Mouse (Mus musculus) cerebellum, adult 2 months (tissue): ENCODE results near the gene Spata5.

Experiments
- CTCF ChIP-seq: fragments of 200-500 bp; IDR thresholded peaks from 2 replicates; pipeline ENCODE4 v1.5.1; 2011; ENCODE audit warnings: low read depth, mild to moderate bottlenecking, control low read depth, low read length, moderate library complexity, borderline replicate concordance; ENCODE audit not compliant: insufficient read depth
- POLR2A ChIP-seq: fragments of 200-500 bp; IDR thresholded peaks from 2 replicates; pipeline ENCODE4 v1.6.1; 2011; ENCODE audit warnings: low read length, control low read depth, borderline replicate concordance; ENCODE audit not compliant: insufficient read depth

DNA sequence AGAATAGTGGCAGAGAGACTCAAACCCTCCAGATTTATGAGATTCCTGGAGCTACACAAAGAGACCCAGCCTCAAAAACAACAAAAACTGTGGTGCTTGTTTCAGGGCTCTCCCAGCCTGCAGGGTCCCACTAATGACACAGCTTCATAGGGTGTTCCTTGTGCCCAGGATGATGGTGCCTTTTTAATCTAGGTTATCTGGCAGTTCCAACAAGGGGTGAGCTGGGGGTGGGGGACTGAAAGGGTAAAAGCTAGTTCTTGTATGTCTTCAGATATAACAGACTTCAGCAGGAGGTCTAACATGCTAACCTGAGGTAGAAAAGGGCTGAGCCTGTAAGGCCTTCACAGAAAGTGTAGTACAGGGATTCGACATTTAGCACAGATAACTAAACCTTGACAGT, 149.1 kb downstream of the Spata5 start:
- TF ChIP-seq POLR2A, result no peak
- TF ChIP-seq CTCF, result no peak
